Mouse (Mus musculus) heart, postnatal 0 days (tissue): Measurements from ENCODE around the gene Cabin1.

Source experiments
- CTCF ChIP-seq: IDR thresholded peaks from 2 replicates; pipeline ENCODE4 v1.5.1; 2016; ENCODE audit warnings: antibody characterized with exemption, control low read depth, low read depth
- EP300 ChIP-seq: IDR thresholded peaks from 2 replicates; pipeline ENCODE4 v1.6.1; 2016; ENCODE audit warnings: antibody characterized with exemption, low read depth

GRCm38 (mm10) chr10:75627490-75627889 is 136.7 kb downstream of the Cabin1 start:
- TF ChIP-seq CTCF (no peak), EP300 (no peak)
